Mouse (Mus musculus): ENCODE results near the gene Atg101.

GRCm38 (mm10) chr15:101322106-101322505 is 38.0 kb downstream of the Atg101 start:
- no peak for TF ChIP-seq CTCF (IDR thresholded peaks at IDR 0.05; ENCODE audit: low read depth)
- TF ChIP-seq EP300 (optimal IDR thresholded peaks at IDR 0.05), result no peak
